Mouse (Mus musculus) 3T3-L1 (cell line): ENCODE measurements around the gene Olfr750.

Source experiments
- DNase-seq: peaks from one replicate; pipeline ENCODE4 v3.0.0-alpha.2; 2015; ENCODE audit warnings: low read depth, low spot score

Gene Olfr750

GRCm38 (mm10) chr14:51027387-51028155, 46.7 kb downstream of the Olfr750 start:
- DNase-seq = no peak

GRCm38 (mm10) chr14:51026391-51027133, 47.7 kb downstream of the Olfr750 start:
- DNase-seq = peak; percentile 89

GRCm38 (mm10) chr14:51024820-51025219, 49.4 kb downstream of the Olfr750 start:
- DNase-seq = no peak

- DNase-seq = no peak
Measured at GRCm38 (mm10) chr14:51023457-51023856, 50.8 kb downstream of the Olfr750 start.

GRCm38 (mm10) chr14:51017256-51017655, 57.0 kb downstream of the Olfr750 start:
- DNase-seq = peak; percentile 48
